Mouse (Mus musculus) urinary bladder, postnatal 0 days (tissue): Measurements from ENCODE around the gene Abcb1b. TPM values are rescaled to one million over a fixed set of nuclear protein-coding genes. Genes with fewer than 3 reads are reported as not detected.

Experiments used
- polyA plus RNA-seq: library from polyadenylated mRNA; unstranded; fragments of >200 nt; fragmentation: Nextera tagmentation; extraction: Ambion mirVana; gene quantifications from 2 replicates; pipeline ENCODE4 v1.2.1, GENCODE M21; 2015

Gene Abcb1b
- polyA plus RNA-seq, result 4.5 and 7.3 TPM in 2 replicates

GRCm38 (mm10) chr5:8797987-8798751 lies at the start of gene Abcb1b:
TSS of gene Abcb1b (plus strand) at chr5:8798147.

GRCm38 (mm10) chr5:8893300-8894103 lies 95.6 kb downstream of the Abcb1b start, which contains the start of gene Abcb4:
TSS of gene Abcb4 (plus strand) at chr5:8893717.

Other genes with a start within 250 kb of the Abcb1b start
- 0.15 and 0.39 TPM in 2 replicates for gene Rundc3b, start 175.2 kb upstream of the Abcb1b start, polyA plus RNA-seq
- 0.88 and 1.2 TPM in 2 replicates for gene Abcb1a, start 138.1 kb upstream of the Abcb1b start, polyA plus RNA-seq
- gene Abcb4, start 95.6 kb downstream of the Abcb1b start, polyA plus RNA-seq, result 0.17 and 0.22 TPM in 2 replicates
- gene Crot, start 199.2 kb downstream of the Abcb1b start, polyA plus RNA-seq, result 33.0 and 33.7 TPM in 2 replicates